Mouse (Mus musculus): ENCODE results near the gene Ctbs. TPM values are rescaled to one million over a fixed set of nuclear protein-coding genes. Genes with fewer than 3 reads are reported as not detected.

Gene Ctbs
- polyA plus RNA-seq, 1 experiment from 2014 or later: 25.0 TPM

DNA sequence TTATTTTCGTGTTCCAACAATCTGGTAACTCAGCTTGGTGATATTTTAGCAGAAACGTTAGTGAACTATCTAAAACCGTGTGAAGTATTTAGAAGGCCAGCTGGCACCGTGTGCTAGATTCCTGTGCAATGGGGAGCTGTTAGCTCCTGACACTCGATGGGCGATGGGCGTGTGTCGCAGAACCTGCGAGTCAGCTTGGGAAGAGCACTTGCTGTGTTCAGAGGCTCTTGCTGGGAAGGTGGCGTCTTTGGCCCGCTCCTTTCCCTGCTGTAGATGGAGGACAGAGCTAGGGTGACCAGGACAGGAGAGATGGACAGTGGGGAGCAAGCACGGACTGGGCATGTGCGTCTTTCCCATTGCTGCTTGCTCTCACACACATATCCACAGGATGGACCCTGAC is 36.6 kb upstream of the Ctbs start:
- in situ Hi-C loops (cut with MboI; ENCODE audit: low pct_unique_long_range_greater_than_20kb): no loop called here
- no peak for TF ChIP-seq CTCF (IDR thresholded peaks at IDR 0.05)
- CTCF ChIA-PET: no interaction called here
- POLR2A ChIA-PET: interaction anchor here (1.0 to 1.5 kb wide), 2 partner anchors 9 to 16 kb away, joined by 4 read pairs; partner anchors contain the start of gene Ssx2ip
- DNase-seq (ENCODE audit: low read depth, low spot score) (no peak), ATAC-seq (no peak)
- H3K27me3 ChIP-seq: no peaks in the 10 kb centered on the region

DNA sequence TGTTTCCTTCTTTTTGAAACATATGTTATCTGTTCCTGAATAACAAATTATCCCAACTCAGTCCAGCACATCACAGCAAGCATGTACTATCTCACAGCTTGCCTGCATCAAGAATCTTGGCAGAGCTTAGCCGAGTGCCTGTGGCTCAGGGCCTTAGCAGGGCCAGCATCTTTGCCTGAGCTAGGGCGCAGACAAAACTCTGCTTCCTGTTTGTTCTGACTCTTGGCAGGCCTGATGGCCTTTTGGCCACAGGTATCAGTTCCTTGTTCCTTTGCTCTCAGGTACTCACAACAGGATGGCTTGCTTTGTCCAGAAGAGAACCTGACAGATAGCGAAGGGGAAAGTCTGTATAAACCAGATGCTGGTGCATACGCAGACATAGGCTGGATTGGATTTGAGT is 35.6 kb upstream of the Ctbs start:
- TF ChIP-seq CTCF (IDR thresholded peaks at IDR 0.05): no peak
- ChIA-PET CTCF (interaction anchor here (0.7 to 1.2 kb wide), 2 partner anchors 8 to 15 kb away, joined by 3 read pairs; no protein-coding TSS in a partner anchor), POLR2A (no interaction called here)
- H3K27me3 ChIP-seq: no peaks in the 10 kb centered on the region
- DNase-seq (ENCODE audit: low read depth, low spot score) (no peak), ATAC-seq (no peak)
- in situ Hi-C loops (cut with MboI; ENCODE audit: low pct_unique_long_range_greater_than_20kb): no loop called here

DNA sequence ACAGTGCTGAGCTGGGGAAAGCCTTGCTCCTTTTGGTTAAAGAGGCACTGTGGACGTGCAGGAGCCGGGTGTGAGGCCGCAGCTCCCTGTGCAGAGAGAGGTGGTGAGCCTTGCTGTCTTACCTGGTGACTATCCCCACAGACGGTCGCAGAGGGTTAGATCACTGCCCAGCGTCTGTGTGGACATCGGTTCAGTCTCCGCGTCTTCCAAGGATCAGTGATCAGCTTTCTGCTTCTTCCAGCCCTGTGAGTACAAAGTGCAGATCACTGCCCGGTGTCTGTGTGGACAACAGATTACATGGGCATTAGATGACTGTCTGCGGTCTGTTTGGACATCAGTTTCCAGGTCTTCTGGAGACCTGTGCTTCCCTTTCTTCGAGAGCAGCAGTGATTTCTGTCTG is 35.0 kb upstream of the Ctbs start:
- ATAC-seq (no peak), DNase-seq (ENCODE audit: low read depth, low spot score) (no peak)
- TF ChIP-seq CTCF (IDR thresholded peaks at IDR 0.05): no peak
- in situ Hi-C loops (cut with MboI; ENCODE audit: low pct_unique_long_range_greater_than_20kb): no loop called here
- CTCF ChIA-PET: interaction anchor here (0.7 to 1.8 kb wide), 3 partner anchors 9 to 14 kb away, joined by 3 to 5 read pairs (median 3); no protein-coding TSS in a partner anchor
- H3K27me3 ChIP-seq: no peaks in the 10 kb centered on the region
- POLR2A ChIA-PET: no interaction called here

DNA sequence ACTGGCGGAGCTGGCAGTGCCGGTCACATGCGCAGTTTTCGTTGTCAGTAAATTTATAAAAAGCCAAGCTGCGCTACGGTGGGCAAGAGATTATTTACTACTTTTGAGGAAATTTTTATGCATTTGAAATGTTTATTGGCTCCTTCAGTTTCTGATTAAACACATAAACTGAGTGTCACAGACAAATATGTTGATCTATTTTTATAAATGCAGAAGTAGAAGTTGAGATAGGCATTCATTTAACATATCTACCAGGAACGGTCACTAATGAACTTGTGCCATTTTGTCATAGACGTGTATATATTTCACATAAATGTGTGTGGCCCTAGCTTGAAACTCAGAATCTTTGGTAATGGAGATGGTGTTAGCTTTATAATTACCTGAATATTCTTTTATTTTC is 31.7 kb upstream of the Ctbs start:
- ChIA-PET POLR2A (interaction anchor here (1.0 kb wide), 1 partner anchor 13 kb away, joined by 4 read pairs; no protein-coding TSS in a partner anchor), CTCF (interaction anchor here (1.1 to 1.7 kb wide), 3 partner anchors 11 to 58 kb away, joined by 3 to 6 read pairs (median 4); no protein-coding TSS in a partner anchor)
- TF ChIP-seq CTCF (IDR thresholded peaks at IDR 0.05): no peak
- in situ Hi-C loops (cut with MboI; ENCODE audit: low pct_unique_long_range_greater_than_20kb): no loop called here
- H3K27me3 ChIP-seq: no peaks in the 10 kb centered on the region
- DNase-seq (ENCODE audit: low read depth, low spot score): no peak
- ATAC-seq: no peak

DNA sequence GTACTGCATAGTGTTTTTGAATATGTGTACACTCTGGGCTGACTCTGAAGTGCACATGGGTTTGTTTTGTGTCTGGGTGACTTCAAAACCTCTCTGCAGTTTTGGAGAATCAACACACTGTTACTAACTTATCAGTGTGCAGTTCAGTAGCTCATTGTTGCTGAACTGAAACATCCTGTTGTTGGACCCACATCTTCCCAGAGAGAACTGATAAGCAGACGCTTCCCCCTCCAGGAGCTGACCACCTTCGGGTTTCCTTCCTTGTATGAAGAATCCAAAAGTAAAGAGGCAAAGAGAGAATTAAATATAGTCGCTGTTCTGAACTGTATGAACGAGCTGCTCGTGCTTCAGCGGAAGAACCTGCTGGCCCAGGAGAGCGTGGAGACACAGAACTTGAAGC is 30.7 kb upstream of the Ctbs start:
- in situ Hi-C loops (cut with MboI; ENCODE audit: low pct_unique_long_range_greater_than_20kb): no loop called here
- DNase-seq (ENCODE audit: low read depth, low spot score): no peak
- H3K27me3 ChIP-seq: no peaks in the 10 kb centered on the region
- CTCF ChIA-PET: interaction anchor here (0.7 to 1.7 kb wide), 5 partner anchors 10 to 66 kb away, joined by 3 to 6 read pairs (median 4); no protein-coding TSS in a partner anchor
- POLR2A ChIA-PET: interaction anchor here (1.0 kb wide), 1 partner anchor 14 kb away, joined by 4 read pairs; no protein-coding TSS in a partner anchor
- no peak for ATAC-seq
- TF ChIP-seq CTCF (IDR thresholded peaks at IDR 0.05): no peak

DNA sequence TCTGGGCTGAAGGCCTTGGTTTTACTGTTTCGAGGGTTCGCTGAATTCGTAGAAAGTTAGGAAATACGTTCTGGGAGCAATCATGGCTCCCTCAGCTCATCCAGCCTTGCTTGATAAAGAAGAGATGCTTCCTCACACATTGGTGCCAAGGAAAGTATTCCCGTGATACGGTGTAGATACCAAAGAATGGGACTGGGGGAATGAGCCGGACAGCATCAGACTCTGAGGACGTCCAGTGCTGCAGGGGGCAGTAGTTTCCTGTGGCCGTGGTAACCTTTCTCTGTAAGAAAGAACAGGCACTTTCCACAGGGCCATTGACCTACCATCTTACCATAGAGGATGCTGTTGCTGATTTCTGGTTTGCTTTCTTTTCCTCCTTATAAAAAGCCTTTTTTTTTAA is 30.1 kb upstream of the Ctbs start:
- ChIA-PET CTCF (interaction anchor here (1.3 to 1.4 kb wide), 2 partner anchors 9 to 13 kb away, joined by 3 to 4 read pairs; no protein-coding TSS in a partner anchor), POLR2A (no interaction called here)
- no peak for TF ChIP-seq CTCF (IDR thresholded peaks at IDR 0.05)
- no peaks in the 10 kb centered on the region for H3K27me3 ChIP-seq
- in situ Hi-C loops (cut with MboI; ENCODE audit: low pct_unique_long_range_greater_than_20kb): no loop called here
- DNase-seq (ENCODE audit: low read depth, low spot score): no peak
- ATAC-seq: no peak

DNA sequence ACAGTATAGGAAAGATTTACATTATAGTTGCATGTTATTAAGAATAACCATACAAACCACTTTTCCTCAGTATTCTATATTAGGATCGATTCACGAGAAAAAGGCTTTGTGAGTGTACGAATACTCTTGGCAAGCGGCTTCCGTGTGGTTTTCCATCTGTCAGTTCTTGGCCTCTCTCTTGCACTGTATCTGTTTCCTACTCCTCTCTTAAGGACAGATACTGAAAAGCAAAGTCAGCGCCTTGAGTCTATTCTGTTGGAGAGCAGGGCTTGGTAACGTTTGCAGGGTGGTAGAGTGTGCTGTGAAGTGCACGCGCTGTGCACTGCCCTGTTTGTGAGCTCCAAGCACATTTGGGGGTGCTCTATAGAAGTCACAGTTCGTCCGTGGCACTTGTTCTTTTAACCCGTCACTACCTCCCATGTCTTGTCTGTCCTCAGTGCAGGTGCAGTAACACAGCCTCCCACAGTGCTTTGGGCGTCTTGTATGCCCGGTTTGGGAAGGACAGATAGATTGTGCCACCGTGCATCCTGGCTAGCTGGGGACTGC is 29.5 kb upstream of the Ctbs start:
- H3K27me3 ChIP-seq: no peaks in the 10 kb centered on the region
- CTCF ChIA-PET: interaction anchor here (1.4 to 1.7 kb wide), 2 partner anchors 12 to 16 kb away, joined by 3 to 4 read pairs; no protein-coding TSS in a partner anchor
- in situ Hi-C loops (cut with MboI; ENCODE audit: low pct_unique_long_range_greater_than_20kb): no loop called here
- DNase-seq (ENCODE audit: low read depth, low spot score) (no peak), ATAC-seq (no peak)
- POLR2A ChIA-PET: no interaction called here
- TF ChIP-seq CTCF (IDR thresholded peaks at IDR 0.05): no peak

DNA sequence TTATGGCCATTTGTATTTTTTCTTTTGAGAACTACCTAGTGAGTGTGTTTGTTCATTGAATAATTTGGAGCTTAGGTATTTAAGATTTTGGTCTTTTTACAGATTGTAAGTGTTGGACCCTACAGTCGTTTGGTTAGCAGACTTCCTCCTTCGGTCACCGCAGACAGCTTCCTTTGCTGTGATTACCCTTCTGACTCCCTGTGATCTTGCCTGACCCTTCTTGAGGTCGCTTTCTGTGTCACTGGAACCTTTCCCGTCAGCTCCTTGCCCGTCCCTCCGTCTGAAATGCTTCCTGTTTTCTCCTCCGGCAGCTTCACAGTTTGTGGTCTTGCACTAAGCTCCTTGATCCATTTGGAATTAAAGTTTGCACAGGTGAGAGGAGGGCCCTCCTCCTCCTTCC is 27.8 kb upstream of the Ctbs start:
- no peak for ATAC-seq
- no peaks in the 10 kb centered on the region for H3K27me3 ChIP-seq
- no peak for TF ChIP-seq CTCF (IDR thresholded peaks at IDR 0.05)
- no peak for DNase-seq (ENCODE audit: low read depth, low spot score)
- POLR2A ChIA-PET: interaction anchor here (0.9 to 1.9 kb wide), 2 partner anchors 10 to 17 kb away, joined by 4 to 7 read pairs; partner anchors contain the start of gene Ssx2ip
- CTCF ChIA-PET: interaction anchor here (0.8 to 2.0 kb wide), 7 partner anchors 10 to 493 kb away, joined by 3 to 7 read pairs (median 4); no protein-coding TSS in a partner anchor
- in situ Hi-C loops (cut with MboI; ENCODE audit: low pct_unique_long_range_greater_than_20kb): no loop called here

DNA sequence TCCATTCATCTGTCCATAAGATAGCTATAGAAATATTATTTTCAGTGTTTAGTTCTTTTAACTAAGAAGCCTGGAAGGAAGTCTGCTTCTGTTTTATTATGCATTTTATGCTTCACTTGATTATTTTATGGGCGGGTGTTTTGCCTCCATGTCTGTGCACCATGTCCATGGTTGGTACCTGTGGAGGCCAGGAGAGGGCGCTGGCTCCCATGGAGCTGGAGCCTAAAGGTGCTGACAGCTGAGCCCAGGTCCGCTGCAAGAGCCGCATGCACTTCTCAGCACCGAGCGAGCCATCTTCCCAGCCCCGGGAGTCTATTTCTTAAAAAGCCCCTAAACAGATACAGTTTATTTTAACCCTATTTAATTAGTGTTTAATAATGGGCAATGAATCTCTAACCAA is 25.9 kb upstream of the Ctbs start:
- no peak for DNase-seq (ENCODE audit: low read depth, low spot score)
- H3K27me3 ChIP-seq: no peaks in the 10 kb centered on the region
- ATAC-seq: no peak
- in situ Hi-C loops (cut with MboI; ENCODE audit: low pct_unique_long_range_greater_than_20kb): no loop called here
- POLR2A ChIA-PET: no interaction called here
- CTCF ChIA-PET: interaction anchor here (1.2 kb wide), 1 partner anchor 18 kb away, joined by 4 read pairs; no protein-coding TSS in a partner anchor
- TF ChIP-seq CTCF (IDR thresholded peaks at IDR 0.05): no peak

DNA sequence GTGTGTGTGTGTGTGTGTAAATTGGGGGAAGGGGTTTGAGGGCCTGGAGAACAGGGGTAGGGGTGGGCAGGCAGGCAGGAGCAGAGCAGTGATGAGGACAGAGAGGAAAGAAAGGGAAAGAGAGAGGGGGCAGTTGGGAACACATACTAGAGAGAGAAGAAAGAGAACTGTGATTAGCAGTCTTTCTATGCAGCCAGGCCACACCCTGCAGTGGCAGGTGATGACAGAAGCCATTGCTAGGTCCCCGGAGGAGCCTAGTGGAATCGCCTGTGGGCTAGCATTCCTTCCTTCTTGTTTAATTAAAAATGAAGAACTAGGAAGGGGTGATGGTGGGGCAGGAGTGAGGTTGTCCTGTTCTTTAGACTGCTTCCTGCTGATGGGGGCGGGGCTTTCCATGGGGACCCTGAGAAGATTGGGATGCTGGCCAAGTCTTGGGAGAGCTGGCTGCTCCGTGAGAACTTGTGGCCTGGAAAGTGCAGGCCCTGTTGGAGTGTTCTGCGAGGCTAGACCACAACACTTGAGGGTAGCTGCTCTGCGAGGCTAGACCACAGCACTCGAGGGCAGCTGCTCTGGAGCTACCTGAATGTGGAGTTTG is 25.2 kb upstream of the Ctbs start:
- TF ChIP-seq CTCF (IDR thresholded peaks at IDR 0.05): no peak
- in situ Hi-C loops (cut with MboI; ENCODE audit: low pct_unique_long_range_greater_than_20kb): no loop called here
- ATAC-seq (no peak), DNase-seq (ENCODE audit: low read depth, low spot score) (no peak)
- no peaks in the 10 kb centered on the region for H3K27me3 ChIP-seq
- ChIA-PET CTCF (interaction anchor here (1.2 kb wide), 1 partner anchor 19 kb away, joined by 4 read pairs; no protein-coding TSS in a partner anchor), POLR2A (no interaction called here)

DNA sequence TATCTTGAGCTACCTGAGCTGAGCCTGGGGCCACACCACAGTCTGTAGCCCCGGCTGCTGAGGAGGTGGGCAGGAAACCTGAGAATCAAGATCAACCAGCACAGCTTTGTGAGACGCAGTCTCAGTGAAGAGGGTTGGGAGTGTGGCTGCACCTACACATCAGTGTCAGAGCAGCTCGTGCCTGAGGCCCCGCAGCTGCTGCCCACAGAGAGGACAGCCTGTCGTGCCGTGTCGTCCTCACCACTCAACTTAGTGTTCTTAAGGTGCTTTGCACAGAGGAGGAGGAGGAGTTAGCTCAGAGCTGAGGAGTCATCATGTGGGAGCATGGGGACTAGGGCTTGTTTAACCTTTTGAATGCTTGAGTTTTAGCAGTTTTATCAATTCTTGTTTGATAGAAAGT is 23.7 kb upstream of the Ctbs start:
- ChIA-PET POLR2A (no interaction called here), CTCF (interaction anchor here (1.9 to 2.2 kb wide), 2 partner anchors 11 to 17 kb away, joined by 5 read pairs; no protein-coding TSS in a partner anchor)
- H3K27me3 ChIP-seq: no peaks in the 10 kb centered on the region
- no peak for DNase-seq (ENCODE audit: low read depth, low spot score)
- ATAC-seq: no peak
- in situ Hi-C loops (cut with MboI; ENCODE audit: low pct_unique_long_range_greater_than_20kb): no loop called here
- no peak for TF ChIP-seq CTCF (IDR thresholded peaks at IDR 0.05)
